Mouse (Mus musculus) A20 (cell line): ENCODE measurements around the gene Trip4.

Source experiments
- DNase-seq: peaks from one replicate; pipeline ENCODE4 v3.0.0-alpha.2; 2011; ENCODE audit warnings: low read depth, low spot score

Gene Trip4

GRCm38 (mm10) chr9:65834628-65835354 is 73.8 kb downstream of the Trip4 start:
- no peak for DNase-seq

- no peak for DNase-seq
Observed at GRCm38 (mm10) chr9:65833640-65834039, 75.0 kb downstream of the Trip4 start.

- no peak for DNase-seq
Observed at GRCm38 (mm10) chr9:65833230-65833629, 75.4 kb downstream of the Trip4 start.

- no peak for DNase-seq
Observed at GRCm38 (mm10) chr9:65832041-65832440, 76.6 kb downstream of the Trip4 start.

- DNase-seq: no peak
Observed at GRCm38 (mm10) chr9:65831164-65831563, 77.4 kb downstream of the Trip4 start.

GRCm38 (mm10) chr9:65830255-65830654 is 78.3 kb downstream of the Trip4 start:
- no peak for DNase-seq

- peak; percentile 73 for DNase-seq
Observed at GRCm38 (mm10) chr9:65829410-65829809, 79.2 kb downstream of the Trip4 start.

- DNase-seq: peak; percentile 76
Observed at GRCm38 (mm10) chr9:65828511-65828910, 80.1 kb downstream of the Trip4 start.

- DNase-seq: peak; percentile 84
Observed at GRCm38 (mm10) chr9:65828016-65828403, 80.6 kb downstream of the Trip4 start.

GRCm38 (mm10) chr9:65827344-65828015 is 81.1 kb downstream of the Trip4 start, which contains the start of gene Zfp609:
Gene Zfp609 (minus strand): TSS chr9:65827564.
- DNase-seq: peak; percentile 88

- DNase-seq: peak; percentile 77
Observed at GRCm38 (mm10) chr9:65826588-65827343, 81.8 kb downstream of the Trip4 start.

- no peak for DNase-seq
Observed at GRCm38 (mm10) chr9:65826226-65826587, 82.4 kb downstream of the Trip4 start.

- peak; percentile 74 for DNase-seq
Observed at GRCm38 (mm10) chr9:65823716-65824462, 84.7 kb downstream of the Trip4 start.

GRCm38 (mm10) chr9:65822011-65822410 is 86.6 kb downstream of the Trip4 start:
- DNase-seq: no peak

GRCm38 (mm10) chr9:65820301-65820700 is 88.3 kb downstream of the Trip4 start:
- DNase-seq: no peak

GRCm38 (mm10) chr9:65818402-65818801 is 90.2 kb downstream of the Trip4 start:
- DNase-seq: no peak

- DNase-seq: no peak
Observed at GRCm38 (mm10) chr9:65812841-65813240, 95.8 kb downstream of the Trip4 start.

- DNase-seq: no peak
Observed at GRCm38 (mm10) chr9:65811784-65812183, 96.8 kb downstream of the Trip4 start.

- no peak for DNase-seq
Observed at GRCm38 (mm10) chr9:65807818-65808217, 100.8 kb downstream of the Trip4 start.

GRCm38 (mm10) chr9:65807251-65807650 is 101.3 kb downstream of the Trip4 start:
- no peak for DNase-seq

- no peak for DNase-seq
Observed at GRCm38 (mm10) chr9:65799770-65800169, 108.8 kb downstream of the Trip4 start.

GRCm38 (mm10) chr9:65795651-65796050 is 112.9 kb downstream of the Trip4 start:
- DNase-seq: no peak
